ENCODE assay signal across 20 mouse cellular contexts in the genomic region with DNA sequence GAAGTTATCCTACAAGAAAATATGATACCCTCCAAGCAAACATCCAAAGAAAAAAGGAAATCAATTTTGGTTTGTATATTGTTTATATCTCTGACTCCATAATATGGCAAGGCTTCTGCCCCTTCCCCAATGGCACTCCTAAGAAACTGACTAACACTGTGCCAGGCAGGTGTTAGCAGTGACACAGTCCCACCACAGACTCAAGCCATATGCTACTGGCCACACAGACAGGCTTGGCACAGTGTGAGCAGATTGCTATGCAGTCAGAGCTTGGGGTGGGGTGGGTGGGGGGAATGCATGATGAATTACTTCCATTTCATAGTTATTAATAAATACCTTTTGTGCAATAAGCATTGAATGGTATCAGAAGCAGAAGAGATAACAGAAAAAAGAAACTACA.
"Had no signal": no experiment of that assay in that cellular context is flagged by ENCODE, and none has a peak within 500 bp of the region (broad histone marks: within the 10 kb centered on the region; RNA-seq: fewer than 3 reads in every experiment).

No protein-coding gene starts in this region.

- H3K9ac ChIP-seq: limb, embryonic 12.5 days; limb, embryonic 15.5 days; liver, embryonic 14.5 days; liver, postnatal 0 days; lung, embryonic 14.5 days; midbrain, embryonic 12.5 days; midbrain, embryonic 15.5 days; neural tube, embryonic 12.5 days; neural tube, embryonic 15.5 days had no signal

- H3K36me3 ChIP-seq: limb, embryonic 12.5 days; limb, embryonic 15.5 days; midbrain, embryonic 12.5 days; midbrain, embryonic 15.5 days; neural tube, embryonic 12.5 days; neural tube, embryonic 15.5 days had no signal

- H3K27me3 ChIP-seq: limb, embryonic 12.5 days; limb, embryonic 15.5 days; midbrain, embryonic 12.5 days; midbrain, embryonic 15.5 days; neural tube, embryonic 12.5 days; neural tube, embryonic 15.5 days had no signal

- DNase-seq: kidney, adult 2 months; kidney, postnatal 10 days; kidney, postnatal 36 days; liver, postnatal 0 days; lung, embryonic 14.5 days; right cerebral cortex, adult 18-20 months; right cerebral cortex, postnatal 25 days; thymus, adult 2 months; thymus, postnatal 14 days; thymus, postnatal 4 days had no signal

- H3K4me1 ChIP-seq: limb, embryonic 15.5 days; midbrain, embryonic 12.5 days; midbrain, embryonic 15.5 days; neural tube, embryonic 12.5 days; neural tube, embryonic 15.5 days had no signal

- H3K9me3 ChIP-seq: limb, embryonic 12.5 days; limb, embryonic 15.5 days; midbrain, embryonic 12.5 days; midbrain, embryonic 15.5 days; neural tube, embryonic 12.5 days; neural tube, embryonic 15.5 days had no signal

- H3K4me2 ChIP-seq: limb, embryonic 12.5 days; limb, embryonic 15.5 days; liver, embryonic 11.5 days; lung, embryonic 14.5 days; midbrain, embryonic 12.5 days; midbrain, embryonic 15.5 days; neural tube, embryonic 12.5 days; neural tube, embryonic 15.5 days had no signal

- H3K4me3 ChIP-seq: limb, embryonic 12.5 days; limb, embryonic 15.5 days; midbrain, embryonic 12.5 days; midbrain, embryonic 15.5 days; neural tube, embryonic 12.5 days; neural tube, embryonic 15.5 days had no signal

- ATAC-seq: liver, postnatal 0 days; lung, postnatal 0 days; midbrain, embryonic 15.5 days had no signal

- H3K27ac ChIP-seq: limb, embryonic 12.5 days; limb, embryonic 15.5 days; liver, embryonic 14.5 days; macrophage; midbrain, embryonic 12.5 days; midbrain, embryonic 15.5 days; neural tube, embryonic 12.5 days; neural tube, embryonic 15.5 days had no signal
